Mouse (Mus musculus) urinary bladder, adult 2 months (tissue): ENCODE results near the gene Dpy19l3. TPM values are rescaled to one million over a fixed set of nuclear protein-coding genes. Genes with fewer than 3 reads are reported as not detected.

Experiments used
- DNase-seq: peaks from one replicate; pipeline ENCODE4 v3.0.0; 2022; ENCODE audit warnings: low spot score
- polyA plus RNA-seq: library from polyadenylated mRNA; depleted of rRNA; stranded (reverse); fragments of >200 nt; gene quantifications from 2 replicates; pipeline ENCODE4 v1.2.3, GENCODE M21; 2012; rRNA removed

Dpy19l3 gene
- polyA plus RNA-seq, 1 experiment = 7.2 TPM

DNA sequence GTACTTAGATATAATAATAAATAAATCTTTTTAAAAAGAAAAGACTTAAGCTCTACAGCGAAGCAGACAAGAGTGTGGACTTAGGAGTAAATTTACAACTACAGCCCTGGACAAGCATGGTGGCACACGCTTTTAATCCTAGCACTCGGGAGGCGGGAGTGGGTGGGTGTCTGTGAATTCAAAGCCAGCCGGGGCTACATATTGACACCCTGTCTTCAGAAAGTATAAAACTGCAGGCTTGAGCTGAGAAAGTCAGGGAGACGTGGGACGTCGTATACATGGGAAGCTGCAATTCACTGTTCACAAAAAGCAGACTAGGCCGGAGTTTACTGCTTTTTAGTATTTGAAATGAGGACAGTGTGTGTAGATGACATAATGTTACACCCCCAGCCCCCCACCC, 117.4 kb downstream of the Dpy19l3 start:
- DNase-seq = no peak

DNA sequence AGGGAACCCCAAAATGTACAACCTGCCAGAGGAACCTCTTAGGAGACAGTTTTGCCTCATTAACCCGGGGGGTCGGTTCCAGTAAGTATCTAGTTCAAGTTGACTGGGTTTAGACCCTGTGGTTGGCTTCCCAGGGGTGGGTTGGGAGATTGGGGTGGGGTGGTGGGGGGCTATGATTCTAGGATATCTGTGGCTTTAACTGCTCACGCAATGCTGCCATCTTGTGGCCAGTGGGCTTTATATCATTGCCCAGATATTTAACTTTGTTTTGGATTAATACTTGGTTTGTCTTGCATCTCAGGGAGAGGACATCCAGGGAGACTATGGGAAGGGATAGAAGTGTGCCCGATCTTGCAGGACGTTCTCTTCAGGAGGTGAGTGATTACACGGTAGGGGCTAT, 118.0 kb downstream of the Dpy19l3 start:
- DNase-seq = no peak

Other genes with a start within 250 kb of the Dpy19l3 start
- 0.03 and 0.07 TPM in 2 replicates for gene Tdrd12, start 216.7 kb downstream of the Dpy19l3 start, polyA plus RNA-seq
- 39.6 and 48.1 TPM in 2 replicates for gene Nudt19, start 198.2 kb downstream of the Dpy19l3 start, polyA plus RNA-seq
- 0.40 and 0.52 TPM in 2 replicates for gene Rgs9bp, start 168.9 kb downstream of the Dpy19l3 start, polyA plus RNA-seq
- 27.8 and 31.1 TPM in 2 replicates for gene Ankrd27, start 168.2 kb downstream of the Dpy19l3 start, polyA plus RNA-seq
- gene Pdcd5, start 106.9 kb downstream of the Dpy19l3 start, polyA plus RNA-seq = 117 and 120 TPM in 2 replicates
- 11.5 and 12.0 TPM in 2 replicates for gene Zfp507, start 48.5 kb upstream of the Dpy19l3 start, polyA plus RNA-seq